Mouse (Mus musculus) A20 (cell line): ENCODE results near the gene Nr6a1.

Experiments used
- DNase-seq: peaks from one replicate; pipeline ENCODE4 v3.0.0-alpha.2; 2011; ENCODE audit warnings: low read depth, low spot score

The Nr6a1 gene

GRCm38 (mm10) chr2:38782731-38783130 is 144.8 kb downstream of the Nr6a1 start:
- no peak for DNase-seq

DNA sequence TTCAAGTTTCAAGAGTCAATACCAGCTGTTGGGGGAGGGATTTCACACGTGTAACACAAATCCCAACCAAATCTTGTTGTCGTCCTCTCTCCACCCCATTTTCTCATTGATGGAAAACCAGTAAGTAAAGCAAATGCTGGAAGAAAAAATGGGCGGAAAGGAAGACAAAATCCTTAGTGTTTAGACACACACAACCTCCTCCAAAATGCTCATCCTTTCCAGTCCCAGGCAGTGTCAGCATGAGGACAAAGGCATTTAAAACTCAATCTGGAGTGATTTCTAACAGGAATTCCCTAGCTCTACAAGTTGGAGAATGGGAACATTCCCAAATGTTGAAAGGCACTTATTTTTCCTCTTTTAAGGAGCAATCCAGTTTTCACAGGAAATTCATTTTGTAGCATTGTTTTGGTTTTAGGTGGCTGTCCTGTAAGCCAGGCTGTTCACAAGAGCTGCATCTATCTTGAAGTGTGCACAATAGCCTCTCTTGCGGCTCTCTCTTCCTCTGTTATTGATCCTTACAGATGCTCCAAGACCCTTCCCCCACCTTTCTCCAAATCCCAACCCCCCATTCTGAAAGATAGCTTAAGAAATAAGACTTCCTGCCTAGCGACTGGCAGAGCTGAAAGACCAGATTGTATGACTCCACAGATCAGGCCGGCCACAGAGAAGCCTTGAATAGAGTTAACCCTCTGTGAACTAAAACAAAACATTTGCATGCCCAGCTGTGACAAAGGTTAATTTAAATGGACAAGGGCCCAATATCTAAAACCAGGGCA is 145.4 kb downstream of the Nr6a1 start:
- peak; percentile 46 for DNase-seq

DNA sequence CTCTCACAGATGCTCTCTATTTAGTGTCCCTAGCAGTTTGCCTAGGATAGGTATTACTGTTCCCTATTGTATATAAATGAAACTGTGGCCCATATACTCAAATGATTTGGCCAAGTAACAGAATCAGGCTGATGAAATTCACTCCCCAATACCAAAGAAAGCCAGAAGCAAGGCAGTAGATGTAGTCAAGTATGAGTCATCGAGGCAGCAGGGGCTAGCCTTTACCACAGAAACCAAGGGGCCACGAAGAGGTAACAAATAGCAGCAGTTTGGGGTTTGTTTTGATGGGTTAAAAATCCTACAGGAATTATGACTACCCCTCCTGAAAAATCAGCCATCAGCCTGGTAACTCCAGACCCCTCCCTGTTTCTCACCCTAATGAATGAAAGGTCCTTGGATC is 147.5 kb downstream of the Nr6a1 start:
- no peak for DNase-seq

DNA sequence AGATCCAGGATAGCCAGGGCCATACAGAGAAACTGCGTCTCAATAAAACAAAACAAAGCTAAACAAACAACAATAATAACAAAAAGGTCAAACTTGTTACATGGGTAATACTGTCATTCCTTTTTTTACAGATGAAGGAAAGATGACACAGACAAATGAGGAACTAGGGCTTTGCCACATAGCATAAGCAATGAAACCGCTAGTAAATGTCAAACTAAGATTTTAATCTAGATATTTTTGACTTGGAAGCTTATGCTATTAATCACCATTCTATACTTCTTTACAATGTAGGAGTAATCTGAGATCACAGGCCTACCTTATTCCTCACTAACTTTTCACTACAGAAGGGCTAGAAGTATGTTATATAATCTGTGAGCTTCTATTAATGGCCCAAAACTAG is 150.2 kb downstream of the Nr6a1 start:
- DNase-seq: no peak

DNA sequence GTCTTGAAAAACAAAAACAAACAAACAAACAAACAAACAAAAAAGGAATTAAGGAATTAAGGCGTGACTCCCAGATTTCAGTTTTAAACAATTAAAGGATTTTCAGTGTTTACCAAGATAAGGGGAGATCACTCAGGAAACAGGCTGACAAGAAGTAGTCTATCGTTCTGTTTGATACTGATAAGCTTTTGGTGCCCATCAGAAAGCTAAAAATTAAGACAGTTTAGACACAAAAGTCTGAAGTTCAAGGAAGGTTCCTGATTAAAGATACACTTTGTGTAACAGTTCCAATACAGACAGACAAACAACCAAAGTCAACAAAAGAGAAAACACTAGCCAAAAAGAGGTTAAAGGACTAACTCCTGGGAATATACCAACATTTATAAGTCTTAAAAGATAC is 152.6 kb downstream of the Nr6a1 start:
- no peak for DNase-seq

DNA sequence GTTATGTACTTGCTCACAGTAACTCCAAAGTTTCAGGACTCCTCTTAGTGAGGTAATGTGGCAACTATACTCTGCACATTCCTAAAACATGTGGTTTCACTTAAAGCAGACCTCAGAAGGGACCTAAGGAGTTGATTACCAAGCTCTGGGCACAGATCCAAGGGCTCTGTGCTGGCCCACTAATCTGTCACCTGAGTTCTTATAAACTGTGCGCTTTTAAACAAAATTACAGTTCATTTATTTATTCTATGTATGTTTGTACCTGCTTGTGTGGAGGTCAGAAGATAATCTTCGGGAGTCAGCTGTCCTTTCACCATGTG is 156.1 kb downstream of the Nr6a1 start:
- DNase-seq: no peak

DNA sequence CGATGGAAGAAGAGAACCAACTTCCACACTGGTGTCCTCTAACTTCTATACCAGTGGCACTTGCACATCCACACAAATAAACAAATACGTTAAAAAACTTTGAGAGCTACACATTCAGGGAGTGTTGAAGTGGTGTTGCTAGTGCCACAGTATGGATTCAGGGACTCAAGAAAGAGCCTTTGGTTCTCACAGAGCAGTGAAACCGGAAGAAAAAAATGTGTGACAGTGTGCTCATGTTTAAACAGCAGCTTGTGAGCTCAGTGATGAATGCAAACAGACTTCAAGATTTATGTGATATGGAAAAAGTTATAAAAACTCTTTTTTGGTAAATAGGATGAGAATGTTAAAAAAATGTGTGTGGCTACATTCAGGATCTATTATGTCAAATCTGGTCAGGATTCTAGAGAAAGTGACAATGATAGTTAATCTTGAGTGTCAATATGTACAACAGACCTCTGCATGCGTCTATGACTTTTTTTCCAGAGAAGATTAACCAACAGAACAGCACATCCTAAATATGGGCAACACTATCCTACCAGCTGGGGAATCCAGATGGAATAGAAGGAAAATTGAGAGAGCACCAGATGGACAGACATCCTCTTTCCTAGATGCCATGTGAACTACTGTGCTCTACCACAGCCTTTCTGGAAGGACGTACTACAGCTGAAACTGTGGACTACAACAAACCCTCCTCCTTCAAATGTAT is 156.6 kb downstream of the Nr6a1 start:
- no peak for DNase-seq

GRCm38 (mm10) chr2:38767177-38767931 is 160.1 kb downstream of the Nr6a1 start:
- DNase-seq: peak; percentile 49

DNA sequence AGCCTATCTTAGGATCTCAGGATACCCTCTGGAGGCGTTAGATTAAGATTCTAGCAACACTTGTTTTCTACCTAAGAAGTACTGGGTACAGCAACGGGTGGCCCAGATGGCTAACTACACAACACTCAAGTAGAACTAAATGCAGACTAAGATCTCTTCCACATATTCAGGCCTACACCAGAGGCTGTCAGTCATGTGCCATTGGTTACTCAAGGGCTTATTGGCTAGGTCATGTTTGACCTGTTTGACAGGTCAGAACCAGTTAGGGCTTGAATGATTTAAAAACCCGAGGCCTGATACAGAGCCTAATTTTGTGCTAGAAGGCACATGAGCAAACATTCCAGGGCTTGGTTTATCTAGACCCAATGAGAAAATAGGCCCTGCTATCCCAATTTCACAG is 187.6 kb downstream of the Nr6a1 start:
- DNase-seq: no peak

DNA sequence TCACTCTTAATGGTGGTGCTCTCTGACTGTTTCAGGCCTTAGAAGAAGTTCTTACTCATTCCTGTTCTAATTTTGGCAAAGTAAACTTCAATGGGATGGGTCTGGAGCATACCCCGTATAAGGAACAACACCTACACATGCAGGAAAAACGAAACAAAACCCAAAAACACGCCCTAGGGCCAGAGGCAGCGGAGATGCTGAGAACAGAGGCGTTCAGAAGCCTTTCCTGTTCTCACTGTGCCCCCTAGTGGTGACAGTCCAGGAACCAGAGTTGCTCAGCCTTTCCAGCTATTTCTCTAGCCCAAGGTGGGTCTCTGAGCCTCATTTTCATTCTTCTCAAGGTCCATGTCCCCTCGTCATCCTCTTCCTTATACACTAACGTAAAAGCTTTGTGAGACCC is 188.1 kb downstream of the Nr6a1 start:
- peak; percentile 68 for DNase-seq

DNA sequence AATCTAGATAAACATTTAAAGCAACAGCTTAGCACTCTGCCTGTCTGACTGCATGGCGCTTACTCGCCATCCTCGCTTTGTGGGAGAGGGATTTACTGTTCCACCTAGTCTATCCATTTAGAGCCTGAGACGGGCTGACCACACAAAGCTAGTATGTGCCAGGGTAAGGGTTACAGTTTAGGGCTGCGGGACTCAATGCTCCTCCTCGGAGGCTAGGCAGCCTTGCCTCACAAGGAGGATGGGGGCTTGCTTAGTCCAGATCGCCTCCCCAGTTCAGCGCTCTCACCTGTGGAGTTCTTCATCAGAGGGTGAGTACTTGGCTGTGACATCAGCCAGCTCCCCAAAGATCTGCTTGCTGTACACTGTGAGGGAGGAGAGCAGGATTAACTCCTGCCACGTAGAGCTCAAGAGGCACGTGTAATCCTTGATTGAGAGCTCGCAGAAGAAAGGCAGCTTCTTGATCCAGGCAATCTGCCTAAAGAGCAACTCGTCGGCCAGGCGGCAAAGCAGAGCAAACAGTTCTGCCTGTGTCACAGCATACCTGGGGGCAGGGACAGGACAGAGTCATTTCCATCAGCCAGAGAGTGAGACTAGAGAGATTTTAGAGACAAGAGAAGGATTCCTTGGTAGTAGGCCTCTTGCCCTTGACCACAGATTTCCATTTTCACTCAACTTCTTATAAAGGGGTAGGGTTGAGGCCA is 188.7 kb downstream of the Nr6a1 start:
- no peak for DNase-seq

GRCm38 (mm10) chr2:38735740-38736139 is 191.7 kb downstream of the Nr6a1 start:
- no peak for DNase-seq

DNA sequence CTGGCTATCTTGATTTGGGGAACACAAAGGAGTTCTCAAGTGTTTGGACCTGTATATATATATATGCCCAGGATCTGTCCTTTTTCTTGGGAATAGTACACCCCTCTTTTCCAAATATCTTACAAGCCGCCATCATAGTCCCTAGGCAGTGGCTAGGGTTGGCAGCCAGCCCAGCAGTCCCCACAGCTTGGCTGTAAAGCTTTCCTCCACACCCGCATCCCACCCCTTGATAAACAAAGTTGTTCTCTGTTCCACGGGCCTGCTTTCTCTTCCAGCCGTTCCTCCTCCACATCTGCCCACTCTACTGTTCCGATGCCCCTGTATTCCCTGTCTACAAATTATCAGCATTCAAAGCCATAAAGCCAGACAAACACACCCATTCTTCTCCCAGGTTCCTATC is 192.8 kb downstream of the Nr6a1 start:
- DNase-seq: no peak

GRCm38 (mm10) chr2:38730331-38730827 is 197.1 kb downstream of the Nr6a1 start:
- DNase-seq: no peak

DNA sequence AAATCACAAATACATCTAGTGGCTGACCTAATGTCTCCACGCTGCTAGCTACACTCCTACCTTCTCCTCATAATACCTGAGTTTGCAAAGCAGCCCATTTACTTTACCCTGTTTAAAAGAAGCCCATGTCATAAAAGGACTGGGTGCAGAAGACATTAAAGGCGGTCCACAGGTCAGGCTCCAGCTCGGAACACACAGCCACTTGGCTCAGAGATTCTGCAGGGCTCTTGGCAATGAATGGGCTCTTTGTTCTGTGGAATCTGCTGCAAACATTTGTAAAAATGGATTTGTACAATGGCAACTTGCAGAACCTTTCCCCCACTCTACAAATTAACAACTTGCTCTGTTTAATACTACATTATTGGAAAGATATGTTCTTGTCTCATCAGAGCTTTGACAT is 202.1 kb downstream of the Nr6a1 start:
- DNase-seq: no peak

DNA sequence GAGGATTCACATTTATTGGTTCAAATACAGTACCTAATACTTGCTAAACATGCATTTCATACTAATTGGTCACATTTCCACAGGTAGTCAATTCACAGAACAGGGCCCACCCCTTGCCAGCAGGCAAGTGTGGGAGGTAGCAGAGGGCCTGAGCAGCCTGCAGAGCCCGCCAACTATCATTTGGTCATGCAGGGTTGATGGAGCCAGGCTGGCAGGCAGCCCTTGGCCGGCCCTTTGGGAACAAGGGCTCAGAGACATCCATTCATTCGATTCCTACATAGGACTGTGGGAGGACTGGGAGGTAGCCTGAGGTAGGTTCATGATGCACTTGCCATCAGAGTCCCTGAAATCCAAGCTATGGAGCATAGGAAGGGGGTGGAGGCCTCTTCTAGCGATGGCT is 204.1 kb downstream of the Nr6a1 start:
- no peak for DNase-seq

DNA sequence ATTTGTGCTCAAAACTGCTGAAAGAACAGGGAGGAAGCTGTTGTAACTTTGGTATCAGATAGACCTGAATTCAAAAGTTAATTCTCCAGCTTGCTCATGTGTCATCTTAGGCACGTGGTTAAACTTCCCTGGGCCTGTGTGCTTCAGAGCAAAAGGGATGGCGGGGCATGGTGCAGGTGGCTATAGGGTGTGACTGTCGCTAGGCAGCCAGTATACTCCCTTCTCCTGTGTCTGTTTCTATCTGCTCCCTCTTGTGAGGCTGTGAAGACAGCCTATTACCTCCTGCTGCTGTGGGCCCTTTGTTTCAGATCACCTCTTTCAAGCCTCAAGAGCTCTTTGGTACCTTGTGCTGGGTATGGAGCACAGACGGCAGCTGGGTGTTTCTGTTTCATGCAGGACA is 205.4 kb downstream of the Nr6a1 start:
- no peak for DNase-seq

DNA sequence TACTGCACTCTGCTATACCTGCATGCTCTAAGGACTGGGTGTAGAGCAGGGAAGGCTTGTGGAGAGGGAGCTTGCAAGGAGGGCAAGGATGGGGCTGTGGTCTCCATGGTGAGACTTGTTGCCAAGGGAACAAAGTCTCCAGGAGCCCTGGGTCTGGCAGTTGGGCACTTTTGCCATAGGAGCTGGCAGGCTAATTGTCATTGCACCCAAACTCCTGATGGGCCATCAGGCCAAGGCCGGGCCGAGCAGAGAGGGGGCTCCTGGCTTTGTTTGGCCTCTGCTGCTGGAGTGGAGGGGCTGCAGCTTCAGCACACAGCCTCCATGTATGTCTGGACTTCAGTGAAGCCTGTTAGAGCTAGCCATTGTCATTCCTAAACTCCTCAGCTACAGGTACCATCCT is 206.8 kb downstream of the Nr6a1 start:
- no peak for DNase-seq

DNA sequence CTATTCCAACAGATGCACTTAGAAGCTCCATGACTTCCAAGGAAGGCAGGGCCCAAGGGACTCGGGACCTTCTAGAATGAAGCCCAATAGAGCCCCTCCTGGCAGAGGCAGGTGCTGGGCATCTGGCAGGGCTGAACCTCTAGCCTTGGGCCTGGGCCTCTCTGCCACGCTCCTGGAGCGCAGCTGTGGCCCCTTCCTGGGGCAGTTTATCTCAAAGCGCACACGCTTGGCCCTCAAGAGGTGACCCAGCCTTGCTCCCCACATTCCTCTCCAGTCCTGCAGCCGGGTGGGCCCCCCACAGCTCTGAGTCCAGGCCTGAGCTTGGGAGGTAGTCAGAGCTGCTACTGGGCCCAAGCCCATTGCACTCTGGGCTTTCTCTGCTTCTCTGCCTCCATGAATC is 208.1 kb downstream of the Nr6a1 start:
- no peak for DNase-seq

- DNase-seq: no peak
These were observed 208.8 kb downstream of the Nr6a1 start for GRCm38 (mm10) chr2:38718676-38719075.

- DNase-seq: no peak
These were observed 210.1 kb downstream of the Nr6a1 start for GRCm38 (mm10) chr2:38717436-38717835.

- no peak for DNase-seq
These were observed 213.2 kb downstream of the Nr6a1 start, which contains the start of gene Nr5a1 for GRCm38 (mm10) chr2:38714324-38714723. Gene Nr5a1 (minus strand): TSS chr2:38714542.
